Mouse (Mus musculus) olfactory bulb, adult 2 months (tissue): Measurements from ENCODE around the gene P4ha1.

ENCODE experiments used
- CTCF ChIP-seq: fragments of 200-500 bp; IDR thresholded peaks from 2 replicates; pipeline ENCODE4 v1.5.1; 2012; ENCODE audit warnings: low read depth, mild to moderate bottlenecking, low read length, moderate library complexity; ENCODE audit not compliant: insufficient read depth
- POLR2A ChIP-seq: fragments of 200-500 bp; IDR thresholded peaks from 2 replicates; pipeline ENCODE4 v1.6.1; 2012; ENCODE audit warnings: mild to moderate bottlenecking, low read depth, low read length, moderate library complexity; ENCODE audit not compliant: insufficient read depth

GRCm38 (mm10) chr10:59408499-59408898 lies 85.4 kb downstream of the P4ha1 start:
- TF ChIP-seq POLR2A (no peak), CTCF (no peak)
